Mouse (Mus musculus) bone marrow, adult 2 months (tissue): ENCODE measurements around the gene Dpy30.

Experiments
- CTCF ChIP-seq: fragments of 200-500 bp; IDR thresholded peaks from 2 replicates; pipeline ENCODE4 v1.5.1; 2011; ENCODE audit warnings: low read length, control low read depth; ENCODE audit not compliant: control insufficient read depth, insufficient read depth
- POLR2A ChIP-seq: fragments of 200-500 bp; IDR thresholded peaks from 2 replicates; pipeline ENCODE4 v1.6.1; 2011; ENCODE audit warnings: low read depth, mild to moderate bottlenecking, control low read depth, low read length, borderline replicate concordance; ENCODE audit not compliant: control insufficient read depth

DNA sequence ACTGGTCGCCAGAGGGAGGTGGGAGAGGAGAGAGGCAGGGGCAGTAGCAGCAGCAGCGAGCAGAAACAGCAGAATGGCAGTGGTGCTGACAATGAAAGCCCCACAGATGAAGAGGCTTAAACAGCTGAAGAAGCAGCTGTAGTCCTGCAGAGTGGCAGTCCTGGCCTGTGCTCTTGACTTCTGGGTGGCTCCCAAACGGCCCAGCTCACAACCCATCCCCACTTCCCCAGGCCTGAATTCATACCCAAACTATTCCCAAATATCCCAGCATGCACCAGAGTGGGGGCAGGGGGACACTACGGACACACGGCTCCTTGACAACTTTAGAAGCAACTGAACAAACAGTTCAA, 58.6 kb downstream of the Dpy30 start:
- no peak for TF ChIP-seq POLR2A
- no peak for TF ChIP-seq CTCF
